Mouse (Mus musculus): ENCODE results near the gene Olfr356.

Olfr356 gene

DNA sequence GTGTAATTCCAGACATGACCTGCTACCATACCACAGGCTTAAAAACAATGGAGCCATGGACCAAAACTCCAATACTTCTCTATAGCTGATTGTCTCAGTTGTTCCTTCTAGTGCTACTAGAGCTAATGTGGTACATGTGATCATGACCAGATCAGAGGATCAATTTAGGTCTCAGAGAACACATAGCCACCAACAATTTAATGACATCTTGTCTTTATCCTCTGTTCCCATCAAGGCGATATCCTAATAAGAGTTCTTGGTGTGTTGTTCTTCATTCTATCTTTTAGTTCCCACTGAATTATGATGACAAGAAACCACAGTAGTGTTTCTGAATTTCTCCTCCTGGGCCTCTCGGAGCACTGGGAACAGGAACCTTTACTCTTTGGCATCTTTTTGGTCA, at the start of gene Olfr356:
Olfr356 (plus strand) TSS at position 301 of the 400 bp plus-strand sequence.
- DNase-seq = no peak

GRCm38 (mm10) chr2:36892836-36893235, 44.1 kb upstream of the Olfr356 start, which contains the start of gene Olfr353:
Olfr353 (minus strand) TSS chr2:36892936.
- DNase-seq = no peak

- no peak for DNase-seq
Measured at GRCm38 (mm10) chr2:36897114-36897513, 39.8 kb upstream of the Olfr356 start.

DNA sequence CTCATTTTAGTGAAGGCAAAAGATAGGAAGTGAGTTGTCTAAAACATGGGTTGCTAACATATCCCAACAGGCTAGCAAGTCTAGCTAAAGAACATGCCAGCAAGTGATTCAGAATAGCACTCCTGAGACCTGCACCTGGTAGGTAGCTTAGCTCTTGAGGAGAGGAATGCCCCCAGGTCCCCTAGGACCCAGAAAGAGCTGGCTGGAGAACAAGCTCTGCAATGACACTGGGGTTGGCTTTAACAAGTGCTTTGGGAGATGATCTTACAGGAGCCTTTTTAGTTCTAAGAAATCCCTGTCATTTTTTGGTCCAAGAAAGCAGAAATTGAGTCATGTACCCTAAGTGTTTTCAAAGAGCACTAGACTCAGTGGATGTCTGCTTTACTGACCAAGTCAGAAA, 31.5 kb upstream of the Olfr356 start, which contains the start of gene Olfr354:
Olfr354 (plus strand) TSS at position 301 of the 400 bp plus-strand sequence.
- DNase-seq = no peak

DNA sequence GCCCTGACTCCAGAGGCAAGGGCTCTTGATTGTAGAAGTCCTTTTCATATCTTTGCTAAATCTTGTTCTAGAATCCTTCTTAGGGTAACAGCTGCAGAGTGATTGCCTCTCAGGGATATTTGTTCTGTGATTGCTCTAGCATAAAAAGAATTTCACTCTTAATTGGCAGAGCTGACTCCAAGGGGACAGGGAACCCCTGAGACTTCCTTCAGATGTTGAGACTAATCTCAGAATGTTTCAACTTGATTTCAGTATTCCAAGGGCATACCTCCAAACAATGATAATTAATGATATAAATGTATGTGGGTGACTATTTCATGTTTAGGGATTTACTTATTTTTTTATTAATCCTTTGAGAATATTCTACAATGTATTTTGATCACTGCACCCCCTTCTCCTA, 8.1 kb upstream of the Olfr356 start, which contains the start of gene Olfr355:
Olfr355 (minus strand) TSS at position 101 of the 400 bp plus-strand sequence.
- no peak for DNase-seq

Measured in right cerebral cortex, postnatal 25 days (tissue).